ENCODE assay signal across 26 mouse cellular contexts in genomic region chr1:105402853-105403252, GRCm38 (mm10). TPM values are rescaled to one million over a fixed set of nuclear protein-coding genes. Genes with fewer than 3 reads are reported as not detected.
"Had no signal": no experiment of that assay in that cellular context is flagged by ENCODE, and none has a peak within 500 bp of the region (broad histone marks: within the 10 kb centered on the region; RNA-seq: fewer than 3 reads in every experiment).

No protein-coding gene starts in this region.

- H3K27ac ChIP-seq: heart, embryonic 13.5 days; heart, embryonic 15.5 days; hindbrain, embryonic 13.5 days; hindbrain, embryonic 15.5 days; hindbrain, postnatal 0 days; kidney, embryonic 15.5 days; kidney, postnatal 0 days; left cerebral cortex, adult 2 months; limb, embryonic 13.5 days; limb, embryonic 15.5 days; liver, embryonic 13.5 days; liver, embryonic 15.5 days had no signal

- H3K9ac ChIP-seq: heart, embryonic 13.5 days; heart, embryonic 15.5 days; hindbrain, embryonic 13.5 days; hindbrain, embryonic 15.5 days; kidney, embryonic 15.5 days; limb, embryonic 13.5 days; limb, embryonic 15.5 days; liver, embryonic 13.5 days; liver, embryonic 15.5 days had no signal

- H3K9me3 ChIP-seq: heart, embryonic 13.5 days; heart, embryonic 15.5 days; hindbrain, embryonic 13.5 days; hindbrain, embryonic 15.5 days; kidney, embryonic 15.5 days; limb, embryonic 13.5 days; limb, embryonic 15.5 days; liver, embryonic 13.5 days; liver, embryonic 15.5 days had no signal

- H3K4me3 ChIP-seq: heart, embryonic 13.5 days; heart, embryonic 15.5 days; hindbrain, embryonic 13.5 days; hindbrain, embryonic 15.5 days; kidney, embryonic 15.5 days; left cerebral cortex, adult 2 months; limb, embryonic 13.5 days; limb, embryonic 15.5 days; liver, embryonic 13.5 days; liver, embryonic 15.5 days had no signal

- H3K4me1 ChIP-seq: hindbrain, embryonic 13.5 days; hindbrain, embryonic 15.5 days; kidney, embryonic 15.5 days; limb, embryonic 13.5 days; limb, embryonic 15.5 days; liver, embryonic 13.5 days; liver, embryonic 15.5 days had no signal

- H3K36me3 ChIP-seq: heart, embryonic 13.5 days; heart, embryonic 15.5 days; hindbrain, embryonic 13.5 days; hindbrain, embryonic 15.5 days; kidney, embryonic 15.5 days; limb, embryonic 13.5 days; limb, embryonic 15.5 days; liver, embryonic 13.5 days; liver, embryonic 15.5 days had no signal

- H3K4me2 ChIP-seq: heart, embryonic 11.5 days; heart, embryonic 13.5 days; heart, embryonic 15.5 days; hindbrain, embryonic 13.5 days; hindbrain, embryonic 15.5 days; kidney, embryonic 15.5 days; limb, embryonic 13.5 days; limb, embryonic 15.5 days; liver, embryonic 13.5 days; liver, embryonic 15.5 days had no signal

- H3K27me3 ChIP-seq: heart, embryonic 13.5 days; heart, embryonic 15.5 days; hindbrain, embryonic 13.5 days; hindbrain, embryonic 15.5 days; kidney, embryonic 15.5 days; limb, embryonic 13.5 days; limb, embryonic 15.5 days; liver, embryonic 13.5 days; liver, embryonic 15.5 days had no signal

- ATAC-seq: hindbrain, postnatal 0 days; intestine, embryonic 16.5 days had no signal

- DNase-seq: gastrocnemius, postnatal 14 days; gastrocnemius, postnatal 36 days; heart, adult 18-20 months; heart, postnatal 14 days; heart, postnatal 36 days; kidney, adult 11 months; kidney, adult 2 months; kidney, adult 9 months; kidney, postnatal 14 days; kidney, postnatal 36 days; left cerebral cortex, postnatal 4 days; liver, embryonic 13.5 days had no signal

RNA-seq across cellular contexts. Expression of gene Rnf152, which starts 46.3 kb away (rescaled TPM):
- total RNA-seq: hematopoietic stem cell, adult 5-6 weeks had no signal
